Mouse (Mus musculus): ENCODE data around the gene Kcnb1.

Gene Kcnb1

DNA sequence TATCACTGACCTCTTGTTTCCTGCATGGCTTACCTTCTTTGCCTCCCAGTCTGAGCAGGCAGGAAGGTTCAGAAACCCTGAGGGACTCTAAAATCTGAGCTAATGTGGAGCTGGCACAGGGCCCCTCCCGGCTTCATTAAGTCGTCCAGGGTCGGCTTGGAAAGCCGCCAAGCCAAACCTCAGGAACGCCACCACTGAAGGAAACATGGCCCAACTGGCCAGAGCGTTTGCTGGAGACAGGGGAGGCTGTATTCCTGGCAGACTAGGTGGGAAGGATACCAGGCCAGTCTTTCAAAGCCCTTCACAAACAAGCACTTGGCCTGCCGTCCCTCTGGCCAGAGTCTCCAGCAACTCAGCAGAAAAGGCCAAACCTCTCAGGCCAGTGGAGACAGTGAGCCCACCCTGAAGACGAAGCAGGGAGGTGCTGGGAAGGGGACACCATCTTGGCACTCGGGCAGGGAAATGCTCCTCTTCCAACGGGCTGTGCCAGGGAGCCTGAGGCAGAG lies 27.4 kb downstream of the Kcnb1 start:
- peak; percentile 64 to 77 for DNase-seq

GRCm38 (mm10) chr2:167159721-167160120 lies 30.2 kb downstream of the Kcnb1 start:
- no peak for DNase-seq

DNA sequence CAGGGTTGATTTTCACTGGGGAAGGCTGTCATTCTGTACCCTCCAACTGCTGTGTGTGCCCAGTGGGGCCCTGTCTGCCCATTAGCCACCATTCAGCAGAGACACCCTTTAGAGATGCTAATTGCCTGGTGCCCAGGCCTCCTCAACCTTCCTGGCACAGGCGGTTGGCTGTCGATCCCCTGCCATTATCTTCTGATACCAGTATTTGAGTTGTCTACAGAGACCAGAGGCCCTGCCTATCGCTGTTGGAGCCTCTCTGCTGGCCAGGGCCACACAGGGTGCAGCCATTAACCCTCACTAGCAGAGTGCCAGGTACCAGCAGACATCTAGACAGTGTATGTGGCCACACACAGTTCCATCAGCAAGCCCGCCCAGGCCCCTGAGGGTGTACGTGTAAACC lies 31.2 kb downstream of the Kcnb1 start:
- DNase-seq = no peak

DNA sequence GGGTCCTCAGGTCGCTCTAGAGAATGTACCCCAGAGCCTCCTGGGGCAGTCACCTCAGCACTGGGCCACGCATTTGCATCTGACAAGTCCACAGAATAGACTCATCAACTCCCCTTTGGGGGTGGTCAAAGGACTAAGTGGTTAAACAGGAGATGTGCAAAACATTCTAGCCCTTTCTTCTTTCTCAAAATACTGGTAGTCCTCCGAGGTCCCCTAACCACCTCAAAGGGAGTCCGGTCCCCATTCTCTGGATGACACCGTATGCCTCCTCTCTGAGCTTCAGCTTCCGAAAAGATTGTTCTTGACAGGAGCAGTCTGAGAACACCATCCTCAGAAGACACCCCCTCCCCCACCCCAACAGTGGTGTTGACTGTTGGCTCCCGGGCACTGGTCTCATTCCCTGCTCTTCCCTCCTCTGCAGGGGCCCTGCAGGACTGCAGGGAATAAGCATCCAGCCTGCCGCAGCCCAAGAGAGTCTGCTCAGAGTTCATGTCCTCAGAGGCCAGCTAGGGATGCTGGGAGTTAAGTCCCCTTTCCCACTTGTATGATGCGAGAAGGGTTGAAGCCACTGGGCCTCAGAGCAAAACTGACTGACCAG lies 33.7 kb downstream of the Kcnb1 start:
- DNase-seq = no peak

GRCm38 (mm10) chr2:167155541-167155973 lies 34.4 kb downstream of the Kcnb1 start:
- peak in 1 of 2 experiments; percentile 44 for DNase-seq

DNA sequence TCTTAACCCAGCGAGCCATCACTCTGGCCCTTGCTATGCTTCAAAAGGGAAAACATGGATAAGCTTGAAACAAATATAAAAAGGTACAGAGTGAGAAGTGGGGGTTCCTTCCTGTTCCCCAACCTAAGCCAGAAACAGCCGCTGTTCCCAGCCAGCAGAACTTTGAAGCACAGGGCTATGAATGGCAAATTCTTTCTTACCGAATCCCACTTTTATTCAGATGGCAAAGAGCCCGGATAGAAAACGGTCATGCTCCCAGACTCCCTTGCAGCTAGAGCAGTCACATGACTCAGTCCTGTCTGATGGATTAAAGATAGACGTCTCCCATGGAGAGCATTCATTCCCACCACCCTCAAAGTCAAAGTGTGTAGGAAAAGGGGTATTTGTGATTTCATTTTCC lies 39.1 kb downstream of the Kcnb1 start:
- DNase-seq = no peak

DNA sequence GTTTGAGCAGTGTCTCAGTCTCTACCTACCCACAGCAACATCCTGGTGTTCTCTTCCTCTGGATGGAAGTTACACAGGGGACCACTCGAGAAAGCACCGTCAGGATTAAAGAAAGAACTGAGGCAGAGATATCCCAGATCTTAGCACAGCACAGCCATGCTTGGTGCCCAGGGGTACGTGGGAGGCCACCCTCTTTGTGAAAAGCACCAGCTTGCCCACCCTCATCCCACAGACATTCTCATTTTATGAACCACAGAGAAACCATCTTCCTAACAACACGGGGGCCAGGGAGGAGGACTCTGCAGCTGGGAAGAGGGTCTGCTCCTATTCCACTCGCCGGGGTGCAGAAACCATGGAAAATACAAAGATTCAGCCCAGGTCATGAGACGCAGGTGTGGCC lies 39.8 kb downstream of the Kcnb1 start:
- DNase-seq = no peak

GRCm38 (mm10) chr2:167149035-167149434 lies 40.9 kb downstream of the Kcnb1 start:
- no peak for DNase-seq

GRCm38 (mm10) chr2:167147708-167148107 lies 42.2 kb downstream of the Kcnb1 start:
- no peak for DNase-seq

GRCm38 (mm10) chr2:167145904-167146303 lies 44.1 kb downstream of the Kcnb1 start:
- no peak for DNase-seq

- no peak for DNase-seq
These were observed 45.3 kb downstream of the Kcnb1 start for GRCm38 (mm10) chr2:167144439-167145307.

GRCm38 (mm10) chr2:167143914-167144313 lies 46.0 kb downstream of the Kcnb1 start:
- no peak for DNase-seq

DNA sequence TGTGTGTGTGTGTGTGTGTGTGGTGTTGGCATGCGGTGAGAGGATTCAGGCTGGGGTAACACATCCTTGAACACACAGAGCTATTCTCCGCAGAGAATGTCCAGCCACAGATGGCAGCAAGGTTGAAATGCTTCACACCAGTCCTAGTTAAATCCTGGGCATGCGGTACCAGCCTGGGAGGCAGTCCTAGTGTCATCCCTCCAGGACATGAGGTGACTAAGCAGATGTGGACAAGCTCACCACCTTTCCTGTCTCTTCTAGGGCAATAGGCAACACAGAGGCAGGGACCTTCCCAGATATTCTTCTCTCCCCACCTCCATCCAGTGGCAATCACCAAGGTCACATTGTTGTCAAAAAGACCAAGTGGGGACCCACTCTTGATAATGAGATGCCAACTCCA lies 47.7 kb downstream of the Kcnb1 start:
- DNase-seq = no peak

- no peak for DNase-seq
These were observed 48.1 kb downstream of the Kcnb1 start for GRCm38 (mm10) chr2:167141810-167142209.

- DNase-seq = no peak
These were observed 50.1 kb downstream of the Kcnb1 start for GRCm38 (mm10) chr2:167139801-167140269.

GRCm38 (mm10) chr2:167138611-167139010 lies 51.3 kb downstream of the Kcnb1 start:
- no peak for DNase-seq

- DNase-seq = no peak
These were observed 53.0 kb downstream of the Kcnb1 start for GRCm38 (mm10) chr2:167136909-167137308.

- no peak for DNase-seq
These were observed 57.9 kb downstream of the Kcnb1 start for GRCm38 (mm10) chr2:167132041-167132440.

DNA sequence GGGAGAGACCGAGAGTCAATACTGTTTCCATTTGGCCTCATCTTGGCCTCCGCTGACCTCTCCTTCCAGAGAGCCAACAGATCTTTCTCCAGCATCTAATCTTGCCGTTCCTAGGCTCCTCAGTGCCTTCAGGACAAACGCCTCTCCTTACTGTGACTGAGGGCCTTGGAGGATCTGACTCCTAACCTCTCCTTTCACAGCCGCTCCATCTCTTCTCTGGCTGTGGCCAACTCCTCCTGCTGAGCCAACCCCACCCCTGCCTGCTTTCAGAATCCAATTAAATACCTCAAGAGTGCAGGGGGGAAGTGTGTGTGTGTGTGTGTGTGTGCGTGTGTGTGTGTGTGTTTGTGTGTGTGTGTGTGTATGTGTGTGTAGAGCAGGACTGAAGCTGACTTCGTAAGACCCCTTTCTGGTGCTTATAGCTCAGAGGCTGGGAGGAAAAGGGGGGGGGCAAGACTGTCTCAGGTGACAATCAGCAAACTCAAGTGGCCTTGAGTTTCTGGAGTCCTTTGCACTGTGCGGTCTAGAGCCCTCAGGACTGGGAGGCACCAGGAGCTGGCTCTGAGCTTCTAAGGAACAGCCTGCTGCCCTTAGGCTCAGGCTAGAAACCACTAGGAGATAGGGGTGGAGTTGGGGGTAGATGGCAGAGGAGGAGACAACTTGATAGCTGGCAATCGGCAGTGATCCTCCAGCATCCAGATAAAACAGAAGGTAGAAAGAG lies 59.7 kb downstream of the Kcnb1 start:
- peak; percentile 58 to 71 for DNase-seq

GRCm38 (mm10) chr2:167129608-167129955 lies 60.4 kb downstream of the Kcnb1 start:
- peak; percentile 78 to 86 for DNase-seq

- DNase-seq = peak; percentile 77 to 86
These were observed 61.0 kb downstream of the Kcnb1 start for GRCm38 (mm10) chr2:167128699-167129607.

GRCm38 (mm10) chr2:167127404-167127803 lies 62.6 kb downstream of the Kcnb1 start:
- DNase-seq = peak; percentile 61 to 64

All from kidney, postnatal 4 days (tissue).